15 mouse cellular contexts compared by ENCODE assay signal in the genomic region with DNA sequence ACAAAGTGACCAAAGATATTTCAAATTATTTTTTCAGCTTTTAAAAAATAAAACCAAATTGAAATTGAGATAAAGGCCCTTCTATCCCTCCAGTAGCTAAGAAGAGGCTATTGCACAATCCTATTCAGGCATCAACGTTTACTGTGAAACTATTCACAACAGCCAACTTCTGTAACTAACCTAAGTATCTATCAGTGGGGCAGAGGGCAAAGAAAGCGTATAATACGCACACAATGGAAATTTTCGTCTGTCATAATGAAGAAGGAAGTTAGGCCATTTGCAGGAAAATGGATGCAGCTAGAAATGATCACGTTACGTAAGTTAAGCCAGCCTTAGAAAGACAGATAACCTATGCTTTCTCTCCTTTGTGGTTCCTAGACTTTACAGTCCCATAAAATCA.
"Had no signal": no experiment of that assay in that cellular context is flagged by ENCODE, and none has a peak within 500 bp of the region (broad histone marks: within the 10 kb centered on the region; RNA-seq: fewer than 3 reads in every experiment).

No protein-coding gene starts in this region.

- H3K27me3 ChIP-seq: kidney, embryonic 15.5 days; liver, embryonic 15.5 days; midbrain, embryonic 12.5 days; stomach, embryonic 15.5 days had no signal

- H3K9me3 ChIP-seq: liver, embryonic 15.5 days; stomach, embryonic 15.5 days had no signal

- H3K4me3 ChIP-seq: kidney, embryonic 15.5 days; limb, embryonic 10.5 days; liver, embryonic 15.5 days; midbrain, embryonic 12.5 days; stomach, embryonic 15.5 days had no signal

- H3K36me3 ChIP-seq: kidney, embryonic 15.5 days; midbrain, embryonic 12.5 days; stomach, embryonic 15.5 days had no signal

- DNase-seq: kidney, adult 2 months; kidney, postnatal 25 days; layer of hippocampus, adult 9-11 months; lung, embryonic 14.5 days; right cerebral cortex, postnatal 14 days; thymus, adult 2 months; thymus, postnatal 25 days had no signal

- H3K27ac ChIP-seq: kidney, embryonic 15.5 days; limb, embryonic 10.5 days; liver, embryonic 15.5 days; midbrain, embryonic 12.5 days; stomach, embryonic 15.5 days had no signal

- ATAC-seq: intestine, embryonic 16.5 days; midbrain, embryonic 16.5 days had no signal

- H3K4me2 ChIP-seq: kidney, embryonic 15.5 days; liver, embryonic 11.5 days; liver, embryonic 15.5 days; lung, embryonic 14.5 days; midbrain, embryonic 12.5 days; stomach, embryonic 15.5 days had no signal

- H3K9ac ChIP-seq: kidney, embryonic 15.5 days; liver, embryonic 15.5 days; lung, embryonic 14.5 days; midbrain, embryonic 12.5 days; stomach, embryonic 15.5 days had no signal
